Mouse (Mus musculus) midbrain, embryonic 15.5 days (tissue): ENCODE results near the gene Pla2g10. TPM values are rescaled to one million over a fixed set of nuclear protein-coding genes. Genes with fewer than 3 reads are reported as not detected.
A peak's percentile ranks its signal among the peaks of the same experiment; 100 is the strongest.
"Not testable (repeated sequence)": the region's sequence is repeated elsewhere in the genome, so short reads cannot be mapped to it uniquely, and the experiment has no call there.

Experiments used
- ATAC-seq: fragments of 200-750 bp; cut with Nextera tagmentation; replicated peaks from 2 replicates; pipeline ENCODE4 v1.8.0; 2017; ENCODE audit warnings: moderate TSS enrichment
- H3K27ac ChIP-seq: fragments of 300-500 bp; sonication (generic); 2 replicates; pipeline ENCODE4 v1.5.1; 2015; ENCODE audit warnings: mild to moderate bottlenecking, inconsistent platforms
- H3K27me3 ChIP-seq: fragments of 300-500 bp; sonication (generic); replicated peaks from 2 replicates; pipeline ENCODE4 v1.6.1; 2015; ENCODE audit warnings: inconsistent platforms
- H3K36me3 ChIP-seq: fragments of 300-500 bp; sonication (generic); replicated peaks from 2 replicates; pipeline ENCODE4 v1.6.1; 2015; ENCODE audit warnings: inconsistent platforms
- H3K4me1 ChIP-seq: fragments of 300-500 bp; sonication (generic); 2 replicates; pipeline ENCODE4 v1.6.1; 2015; ENCODE audit warnings: inconsistent platforms
- H3K4me2 ChIP-seq: fragments of 300-500 bp; sonication (generic); 2 replicates; pipeline ENCODE4 v1.6.1; 2015; ENCODE audit warnings: inconsistent platforms, mild to moderate bottlenecking, moderate library complexity
- H3K4me3 ChIP-seq: fragments of 300-500 bp; sonication (generic); 2 replicates; pipeline ENCODE4 v1.5.1; 2015; ENCODE audit warnings: mild to moderate bottlenecking, inconsistent platforms
- H3K9ac ChIP-seq: fragments of 300-500 bp; sonication (generic); 2 replicates; pipeline ENCODE4 v1.6.1; 2015; ENCODE audit warnings: mild to moderate bottlenecking, inconsistent platforms
- H3K9me3 ChIP-seq: fragments of 300-500 bp; sonication (generic); 2 replicates; pipeline ENCODE4 v1.6.1; 2016; ENCODE audit warnings: inconsistent platforms
- WGBS: fragments of 180-500 bp; shearing (Covaris S2); methylation state at CpG from one replicate; pipeline ENCODE4 v1.1.7; 2015; ENCODE audit warnings: mixed read lengths; 5-methylcytosine and 5-hydroxymethylcytosine counted together
- polyA plus RNA-seq: library from polyadenylated mRNA; unstranded; fragments of >200 nt; fragmentation: Nextera tagmentation; extraction: Ambion mirVana; gene quantifications from 2 replicates; pipeline ENCODE4 v1.2.1, GENCODE M21; 2015

Gene Pla2g10
- polyA plus RNA-seq, 1 experiment from 2014 or later = 0.39 TPM

DNA sequence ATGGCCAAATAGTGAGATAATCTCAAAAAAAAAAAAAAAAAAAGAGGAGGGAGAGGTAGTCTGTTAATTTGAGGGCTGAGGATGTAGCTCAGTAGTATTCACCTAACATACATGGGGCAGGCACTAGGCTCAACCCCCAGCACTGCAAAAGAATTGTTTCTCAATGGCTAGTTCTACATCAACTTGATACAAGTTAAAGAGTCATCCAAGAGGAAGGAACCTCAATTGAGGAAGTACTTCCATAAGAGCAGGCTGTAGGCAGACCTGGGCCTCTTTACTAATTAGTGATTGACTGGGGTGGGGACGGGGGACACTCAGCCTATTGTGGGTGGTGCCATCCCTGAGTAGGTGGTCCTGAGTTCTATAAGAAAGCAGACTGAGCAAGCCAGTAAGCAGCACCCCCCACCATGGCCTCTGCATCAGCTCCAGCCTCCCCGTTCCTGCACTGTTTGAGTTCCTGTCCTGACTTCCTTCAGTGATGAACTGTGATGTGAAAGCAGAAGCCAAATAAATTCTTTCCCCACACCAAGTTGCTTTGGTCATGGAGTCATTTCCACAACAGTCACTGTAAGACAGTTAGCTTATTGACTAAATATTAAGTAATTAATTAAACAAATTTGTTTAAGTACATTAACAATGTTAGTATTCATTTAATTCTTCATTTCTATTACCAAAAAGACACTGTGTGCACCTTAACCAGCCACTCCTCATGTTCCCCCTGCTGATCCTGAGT lies 13.8 kb downstream of the Pla2g10 start:
- Histone ChIP-seq H3K27me3 (no peaks in the 10 kb centered on the region), H3K27ac (no peak overlapping the region), H3K4me1 (no peaks in the 10 kb centered on the region), H3K4me3 (no peak overlapping the region), H3K36me3 (no peaks in the 10 kb centered on the region), H3K9ac (no peak overlapping the region), H3K9me3 (no peaks in the 10 kb centered on the region), H3K4me2 (no peak overlapping the region)
- 77% methylated on average over 2 of the region's 2 CpGs for WGBS
- ATAC-seq = no peak

- Histone ChIP-seq H3K4me1 (no peaks in the 10 kb centered on the region), H3K27ac (no peak overlapping the region), H3K27me3 (no peaks in the 10 kb centered on the region), H3K9ac (no peak overlapping the region), H3K36me3 (no peaks in the 10 kb centered on the region), H3K4me3 (no peak overlapping the region), H3K9me3 (no peaks in the 10 kb centered on the region), H3K4me2 (no peak overlapping the region)
- 89% methylated on average over 3 of the region's 3 CpGs for WGBS
- no peak for ATAC-seq
These were observed 15.9 kb downstream of the Pla2g10 start for GRCm38 (mm10) chr16:13714910-13715309.

DNA sequence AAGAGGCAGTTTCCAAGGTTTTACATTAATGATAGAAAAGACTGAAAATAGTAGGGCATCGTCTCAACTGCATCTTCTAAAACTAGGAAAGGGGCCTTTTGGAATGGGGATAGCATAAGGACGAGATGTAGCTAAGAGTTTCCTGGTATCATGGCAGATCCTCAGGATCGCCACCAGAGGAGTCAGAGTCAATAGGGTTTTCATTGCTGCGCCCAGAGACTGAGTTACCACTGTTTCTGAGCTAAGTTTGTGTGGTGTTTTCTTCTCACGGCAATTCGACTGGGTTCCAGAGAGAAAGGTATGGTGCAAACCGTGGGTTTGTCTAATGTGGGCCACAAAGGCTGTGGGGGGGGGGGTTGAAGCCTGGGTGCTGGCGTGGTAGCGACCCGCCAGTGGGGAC lies 26.1 kb downstream of the Pla2g10 start:
- no peak overlapping the region for H3K9ac ChIP-seq
- H3K9me3 ChIP-seq = no peaks in the 10 kb centered on the region
- 94% methylated on average over 10 of the region's 10 CpGs for WGBS
- H3K4me3 ChIP-seq = no peak overlapping the region
- H3K27me3 ChIP-seq = no peaks in the 10 kb centered on the region
- ATAC-seq = no peak
- peaks cover 30% of the 10 kb centered on the region for H3K36me3 ChIP-seq
- no peak overlapping the region for H3K4me2 ChIP-seq
- H3K27ac ChIP-seq = no peak overlapping the region
- H3K4me1 ChIP-seq = no peaks in the 10 kb centered on the region

- 96% methylated on average over 7 of the region's 7 CpGs for WGBS
- Histone ChIP-seq H3K27ac (no peak overlapping the region), H3K4me3 (no peak overlapping the region), H3K9ac (no peak overlapping the region), H3K4me2 (no peak overlapping the region), H3K27me3 (no peaks in the 10 kb centered on the region), H3K9me3 (no peaks in the 10 kb centered on the region), H3K4me1 (no peaks in the 10 kb centered on the region), H3K36me3 (peaks cover 41% of the 10 kb centered on the region)
- no peak for ATAC-seq
These were observed 28.6 kb downstream of the Pla2g10 start for GRCm38 (mm10) chr16:13702184-13702583.

DNA sequence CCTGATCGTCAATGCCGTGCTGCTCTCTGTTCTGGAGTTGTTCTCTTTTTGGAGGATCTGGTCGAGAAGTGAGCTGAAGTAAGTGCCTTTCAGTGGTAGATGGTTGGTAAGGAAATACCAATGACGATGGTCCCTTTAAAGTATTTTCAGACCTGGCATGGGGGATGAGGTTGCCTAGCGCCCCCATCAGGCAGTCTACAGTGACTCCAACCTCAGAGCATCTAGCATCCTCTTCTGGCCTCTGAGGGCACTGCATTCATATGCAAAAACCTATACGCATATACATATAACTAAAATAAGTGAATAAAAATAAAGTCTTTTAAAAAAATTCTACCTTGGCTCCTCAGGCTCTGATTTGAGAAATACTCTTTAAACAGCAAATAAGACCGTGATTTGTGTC lies 31.8 kb downstream of the Pla2g10 start:
- H3K27me3 ChIP-seq = no peaks in the 10 kb centered on the region
- no peak overlapping the region for H3K27ac ChIP-seq
- H3K4me2 ChIP-seq = no peak overlapping the region
- no peak overlapping the region for H3K4me3 ChIP-seq
- H3K9ac ChIP-seq = no peak overlapping the region
- H3K9me3 ChIP-seq = no peaks in the 10 kb centered on the region
- no peaks in the 10 kb centered on the region for H3K4me1 ChIP-seq
- 93% methylated on average over 7 of the region's 7 CpGs for WGBS
- peaks cover 49% of the 10 kb centered on the region for H3K36me3 ChIP-seq
- ATAC-seq = no peak

- Histone ChIP-seq H3K36me3 (peaks cover 20% of the 10 kb centered on the region), H3K4me2 (no peak overlapping the region), H3K27ac (no peak overlapping the region), H3K27me3 (no peaks in the 10 kb centered on the region), H3K4me3 (no peak overlapping the region), H3K9ac (no peak overlapping the region), H3K9me3 (no peaks in the 10 kb centered on the region), H3K4me1 (no peaks in the 10 kb centered on the region)
- no peak for ATAC-seq
- 92% methylated on average over 3 of the region's 3 CpGs for WGBS
These were observed 52.0 kb downstream of the Pla2g10 start for GRCm38 (mm10) chr16:13678601-13679319.

- Histone ChIP-seq H3K36me3 (peaks cover 20% of the 10 kb centered on the region), H3K4me2 (no peak overlapping the region), H3K9ac (no peak overlapping the region), H3K27me3 (no peaks in the 10 kb centered on the region), H3K4me3 (no peak overlapping the region), H3K9me3 (no peaks in the 10 kb centered on the region), H3K27ac (no peak overlapping the region), H3K4me1 (peaks cover 13% of the 10 kb centered on the region)
- ATAC-seq = no peak
- 92% methylated on average over 3 of the region's 3 CpGs for WGBS
These were observed 56.3 kb downstream of the Pla2g10 start for GRCm38 (mm10) chr16:13674511-13674910.

GRCm38 (mm10) chr16:13673114-13673513 lies 57.7 kb downstream of the Pla2g10 start:
- Histone ChIP-seq H3K4me1 (peaks cover 13% of the 10 kb centered on the region), H3K27ac (no peak overlapping the region), H3K9me3 (no peaks in the 10 kb centered on the region), H3K36me3 (peaks cover 20% of the 10 kb centered on the region), H3K27me3 (no peaks in the 10 kb centered on the region), H3K4me3 (peak overlapping the region; percentile 95), H3K4me2 (peak overlapping the region; percentile 71), H3K9ac (no peak overlapping the region)
- no peak for ATAC-seq
- 83% methylated on average over 5 of the region's 5 CpGs for WGBS

DNA sequence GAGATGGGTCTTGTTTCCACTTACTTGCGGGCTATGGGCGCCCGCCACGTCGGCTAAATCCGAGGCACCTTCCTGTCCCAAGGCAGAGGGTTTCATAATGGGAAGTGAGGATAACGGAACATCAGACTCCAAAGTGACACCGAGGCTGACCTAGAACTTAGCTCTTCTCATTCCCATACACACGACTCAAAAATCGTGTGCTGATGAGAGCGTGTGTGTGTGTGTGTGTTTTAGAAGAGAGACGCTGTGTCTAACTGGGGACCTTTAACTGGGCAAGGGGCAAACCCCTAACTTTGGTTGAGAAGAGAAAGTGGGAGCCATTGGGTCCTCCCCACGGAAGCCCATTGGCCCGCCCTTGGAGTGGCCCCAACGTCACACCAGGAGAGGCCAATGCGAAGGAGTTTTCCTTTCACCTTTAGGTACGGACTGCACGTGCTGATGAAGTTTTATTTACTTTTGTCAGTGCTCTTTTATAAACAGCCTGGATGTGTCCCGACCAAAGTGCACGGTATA lies 58.3 kb downstream of the Pla2g10 start:
- Histone ChIP-seq H3K27me3 (no peaks in the 10 kb centered on the region), H3K36me3 (peaks cover 14% of the 10 kb centered on the region), H3K9me3 (no peaks in the 10 kb centered on the region), H3K27ac (peak overlapping the region; percentile 77), H3K4me3 (peak overlapping the region; percentile 95), H3K4me1 (peaks cover 14% of the 10 kb centered on the region), H3K9ac (peak overlapping the region; percentile 91), H3K4me2 (peak overlapping the region; percentile 71)
- peak; percentile 5; the same call in 1 of the 2 replicates for ATAC-seq
- 1% methylated on average over 20 of the region's 20 CpGs for whole genome bisulfite sequencing

DNA sequence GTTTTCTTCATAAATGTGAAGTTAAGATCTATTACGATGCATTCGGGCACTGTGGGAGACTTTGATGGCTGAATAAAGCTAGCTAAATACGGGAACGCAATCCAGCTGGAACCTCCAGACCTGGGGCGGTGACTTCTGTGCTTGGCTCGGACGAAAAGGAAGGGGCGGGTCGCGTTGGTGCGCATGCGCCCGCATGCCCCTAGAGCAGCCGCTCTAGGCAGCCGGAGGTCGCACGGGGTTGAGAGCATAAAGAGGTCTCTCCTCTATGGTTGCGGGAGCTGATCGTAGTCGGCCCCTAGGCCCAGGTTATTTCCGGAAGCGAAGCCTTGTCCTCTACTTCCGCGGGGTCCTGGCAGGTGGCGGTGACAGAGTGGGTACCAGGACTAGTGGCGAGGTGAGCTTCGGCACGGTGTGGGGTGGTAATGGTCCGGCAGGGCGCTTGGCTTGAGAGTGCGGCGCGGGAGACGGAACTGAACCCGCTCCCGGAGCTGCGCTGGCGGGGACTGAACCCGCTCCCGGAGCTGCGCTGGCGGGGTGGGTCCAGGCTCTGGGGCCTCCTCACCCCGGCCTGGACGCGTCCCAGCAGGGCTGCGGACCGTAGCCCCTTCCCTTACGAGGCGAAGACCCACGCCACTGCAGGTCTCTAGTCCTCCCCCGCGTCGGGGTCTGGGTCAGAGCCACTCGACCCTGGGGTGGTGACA lies 58.9 kb downstream of the Pla2g10 start, which contains the start of the genes Bfar and 3110001I22Rik:
Bfar (plus strand) TSS at position 174 of the 701 bp plus-strand sequence.
3110001I22Rik (plus strand) TSS at position 245 of the 701 bp plus-strand sequence.
- H3K36me3 ChIP-seq = peaks cover 9% of the 10 kb centered on the region; the same call in 1 of the 2 replicates
- H3K4me2 ChIP-seq = peak within 1 kb of the TSS; percentile 71
- no peaks in the 10 kb centered on the region for H3K9me3 ChIP-seq
- H3K9ac ChIP-seq = peak within 1 kb of the TSS; percentile 91
- peaks cover 20% of the 10 kb centered on the region for H3K4me1 ChIP-seq
- peak within 1 kb of the TSS; percentile 95 for H3K4me3 ChIP-seq
- peak within 1 kb of the TSS; percentile 77 for H3K27ac ChIP-seq
- WGBS = 0% methylated on average over 54 of the region's 54 CpGs
- peak; percentile 93 for ATAC-seq
- H3K27me3 ChIP-seq = no peaks in the 10 kb centered on the region

DNA sequence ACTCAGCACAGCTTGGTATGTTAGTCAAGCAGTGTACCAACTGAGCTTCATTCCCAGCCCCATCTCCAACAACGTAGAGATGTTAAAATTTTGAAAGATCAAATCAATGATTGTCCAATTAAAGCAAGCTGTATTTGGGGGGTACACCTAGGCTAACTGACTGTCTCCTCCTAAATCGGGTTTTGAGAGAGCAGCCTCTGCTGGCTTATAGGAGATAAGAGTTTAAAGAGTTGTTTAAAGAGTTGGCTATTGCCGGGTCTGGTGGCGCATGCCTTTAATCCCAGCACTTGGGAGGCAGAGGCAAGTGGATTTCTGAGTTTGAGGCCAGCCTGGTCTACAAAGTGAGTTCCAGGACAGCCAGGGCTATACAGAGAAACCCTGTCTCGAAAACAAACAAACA lies 59.9 kb downstream of the Pla2g10 start:
- peak overlapping the region; percentile 95; the same call in 1 of the 2 replicates for H3K4me3 ChIP-seq
- not testable (repeated sequence) for H3K9ac ChIP-seq, H3K27me3 ChIP-seq, H3K9me3 ChIP-seq, H3K36me3 ChIP-seq, H3K27ac ChIP-seq, ATAC-seq
- H3K4me2 ChIP-seq = peak overlapping the region; percentile 71
- peaks cover 22% of the 10 kb centered on the region for H3K4me1 ChIP-seq
- WGBS = 79% methylated on average over 5 of the region's 5 CpGs

DNA sequence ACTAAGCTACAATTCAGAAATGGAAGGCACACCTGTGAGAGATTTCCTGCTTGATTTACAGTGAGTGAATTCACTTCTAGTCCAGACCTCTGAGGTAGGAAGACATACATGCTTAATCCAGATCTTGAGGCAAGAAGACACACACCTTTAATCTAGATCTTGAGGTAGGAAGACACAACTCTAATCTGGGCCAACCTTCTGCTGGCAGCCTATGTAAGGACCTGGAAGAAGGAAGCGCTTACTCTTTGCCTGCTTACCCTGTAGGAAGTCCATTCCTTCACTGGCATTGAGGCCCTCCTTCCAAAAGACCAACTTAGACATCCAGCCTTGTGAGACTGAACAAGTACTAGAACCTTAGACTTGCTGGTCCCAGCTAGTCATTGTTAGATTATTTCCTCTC lies 61.5 kb downstream of the Pla2g10 start:
- WGBS = 97% methylated on average over 1 of the region's 1 CpGs
- H3K9ac ChIP-seq = no peak overlapping the region
- H3K4me1 ChIP-seq = peaks cover 22% of the 10 kb centered on the region
- no peaks in the 10 kb centered on the region for H3K27me3 ChIP-seq
- H3K9me3 ChIP-seq = no peaks in the 10 kb centered on the region
- no peak overlapping the region for H3K27ac ChIP-seq
- ATAC-seq = no peak
- no peak overlapping the region for H3K4me3 ChIP-seq
- no peak overlapping the region for H3K4me2 ChIP-seq
- H3K36me3 ChIP-seq = peaks cover 6% of the 10 kb centered on the region; the same call in 1 of the 2 replicates
